Mouse (Mus musculus) frontal cortex, postnatal 25 days (tissue): Measurements from ENCODE around the gene Angpt4.

ENCODE experiments used
- DNase-seq, 2 experiments: peaks; one replicate each; pipeline ENCODE4 v3.0.0; 2022; ENCODE audit warnings: low spot score in 2 of 2

The Angpt4 gene

DNA sequence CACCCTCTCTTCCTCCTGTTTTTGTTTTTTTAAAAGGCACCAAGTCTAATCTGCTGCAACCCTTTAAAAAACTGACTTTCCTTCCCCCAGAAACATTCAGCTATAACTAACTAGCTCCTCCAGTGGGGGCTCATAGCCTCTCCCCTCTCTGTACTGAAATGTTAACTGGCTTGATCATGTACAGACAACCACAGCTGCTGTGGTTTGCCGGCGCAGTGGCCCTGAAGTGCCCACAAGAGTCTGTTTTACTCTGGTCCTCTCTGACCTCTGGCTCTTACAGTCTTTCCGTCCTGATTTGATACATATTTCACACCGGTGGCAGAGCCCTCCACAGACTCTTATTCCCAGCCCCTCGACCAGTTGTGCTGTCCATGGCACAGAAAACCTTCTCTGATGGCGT, 70.3 kb downstream of the Angpt4 start:
- DNase-seq: no peak

DNA sequence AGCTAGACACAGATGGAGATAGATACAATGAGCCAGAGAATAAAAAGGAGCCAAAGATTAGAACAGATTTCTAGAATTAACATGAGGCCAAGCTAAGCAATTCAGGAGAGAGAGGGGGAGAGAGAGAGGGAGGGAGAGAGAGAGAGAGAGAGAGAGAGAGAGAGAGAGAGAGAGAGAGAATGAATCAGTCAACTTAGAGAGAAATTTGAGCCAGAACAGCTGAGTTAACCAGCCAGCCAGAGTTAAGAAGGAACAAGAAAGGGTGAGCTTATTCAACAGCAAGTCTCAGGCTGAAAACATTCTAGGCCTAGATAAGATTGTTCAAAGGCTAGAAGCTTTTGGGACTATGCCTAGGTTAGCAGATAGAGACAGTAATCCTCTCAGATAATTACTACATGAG, 71.5 kb downstream of the Angpt4 start:
- DNase-seq: no peak

DNA sequence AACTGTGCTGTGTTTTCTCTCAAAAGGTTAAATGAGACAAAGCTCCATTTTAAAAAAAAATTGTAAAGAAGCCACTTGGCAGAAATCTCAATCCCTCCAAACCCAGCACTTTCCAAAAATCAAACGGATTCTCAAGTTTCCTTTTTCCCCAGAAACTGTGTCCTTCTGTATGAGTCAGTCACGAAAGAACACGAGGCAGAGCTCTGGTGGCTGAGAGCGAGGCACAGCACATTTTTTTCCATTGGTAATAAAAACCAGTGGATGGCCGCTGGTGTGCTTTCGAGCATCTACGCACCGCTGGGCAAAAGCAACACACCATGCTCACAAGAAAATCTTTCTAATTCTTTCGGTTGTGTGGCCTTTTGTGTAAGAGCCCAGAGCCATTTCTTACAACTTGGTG, 73.0 kb downstream of the Angpt4 start:
- no peak for DNase-seq

DNA sequence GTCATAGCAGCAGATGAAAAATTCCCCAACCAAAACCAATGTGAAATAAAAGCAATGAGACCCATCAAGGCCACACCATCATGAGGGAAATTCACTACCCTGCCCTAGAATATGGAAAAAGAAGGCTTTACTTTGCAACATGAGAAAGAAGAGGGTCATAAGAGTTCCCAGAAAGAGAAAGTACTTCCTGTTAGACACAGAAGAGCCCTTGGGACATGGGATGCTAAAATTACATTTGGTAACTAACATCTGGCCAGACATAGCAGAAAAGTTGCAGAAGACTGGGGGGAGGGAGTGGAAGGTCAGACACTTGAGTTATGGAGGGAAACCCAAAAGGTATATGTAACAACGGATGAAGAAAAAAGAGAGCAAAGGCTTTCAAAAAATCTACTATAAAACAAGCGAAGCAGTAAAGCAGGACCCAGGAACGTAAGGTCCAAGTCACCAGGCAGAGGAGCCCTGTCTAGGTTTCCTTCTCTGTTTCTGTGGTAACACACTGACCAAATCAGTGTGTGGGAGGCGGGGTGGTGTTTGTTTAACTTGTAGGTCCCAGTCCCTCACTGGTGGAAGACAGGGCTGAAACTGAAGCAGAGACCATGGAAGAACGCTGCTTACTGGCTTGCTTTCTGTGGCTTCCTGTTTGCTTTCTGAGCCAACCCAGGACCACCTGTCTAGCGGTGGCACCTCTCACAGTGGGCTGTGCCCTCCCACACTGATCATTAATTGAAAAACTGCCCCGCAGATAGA, 74.6 kb downstream of the Angpt4 start:
- DNase-seq: no peak

DNA sequence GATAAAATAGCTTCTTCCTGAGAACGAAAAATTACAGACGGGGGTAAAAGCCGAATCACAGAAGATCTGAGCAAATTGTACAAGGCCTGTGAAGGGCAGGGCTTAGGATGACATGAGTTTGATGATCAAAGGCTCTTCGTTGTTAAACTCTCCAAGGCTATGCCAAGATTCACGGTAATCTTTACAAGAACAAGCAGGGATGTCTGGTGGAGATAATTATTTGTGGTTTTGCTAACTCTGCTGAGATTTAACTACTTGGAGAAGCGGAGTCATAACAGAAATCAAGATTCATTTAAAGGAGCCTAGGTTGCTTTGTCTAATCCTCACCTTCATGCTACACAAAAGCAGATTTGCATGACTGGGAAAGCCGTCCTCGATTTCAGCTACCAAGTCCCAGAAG, 75.9 kb downstream of the Angpt4 start:
- DNase-seq: no peak

DNA sequence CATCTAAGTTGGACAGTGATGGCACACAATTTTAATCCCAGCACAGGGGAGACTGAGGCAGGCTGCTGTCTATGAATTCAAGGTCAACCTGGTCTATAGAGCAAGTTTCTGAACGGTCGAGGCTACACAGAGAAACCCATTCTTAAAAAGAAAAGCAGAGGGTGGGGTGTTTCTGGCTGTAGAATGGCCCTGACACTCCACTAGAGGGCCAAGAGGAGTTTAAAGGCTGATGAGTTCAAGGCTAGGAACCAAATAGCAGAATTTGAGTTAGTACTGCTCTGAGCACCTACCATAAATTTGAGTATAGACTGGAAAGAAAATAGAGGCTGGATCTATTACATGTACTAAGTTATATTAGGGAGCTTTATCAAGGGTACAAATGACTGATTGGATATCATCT, 78.0 kb downstream of the Angpt4 start:
- DNase-seq: no peak

DNA sequence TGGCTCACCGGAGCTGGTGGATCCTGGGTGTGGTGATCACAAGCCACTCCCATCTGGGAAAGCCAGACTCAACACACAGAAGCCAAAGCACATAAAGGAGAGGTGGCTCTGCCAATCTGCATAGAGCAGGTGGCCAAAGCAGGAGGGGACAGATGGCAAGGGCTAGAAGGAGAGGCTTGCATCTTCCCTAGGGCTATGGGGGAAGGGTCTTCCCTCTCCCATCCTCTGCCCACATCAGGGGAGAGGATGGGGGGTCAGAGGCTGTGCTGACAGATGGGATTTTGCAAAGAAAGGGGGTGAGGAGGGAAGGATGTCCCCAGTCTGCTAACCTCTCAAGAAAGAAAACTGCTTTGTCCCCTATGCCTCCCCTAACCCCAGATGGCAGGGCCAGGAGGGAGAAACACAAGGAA, 80.0 kb downstream of the Angpt4 start:
- DNase-seq: no peak

DNA sequence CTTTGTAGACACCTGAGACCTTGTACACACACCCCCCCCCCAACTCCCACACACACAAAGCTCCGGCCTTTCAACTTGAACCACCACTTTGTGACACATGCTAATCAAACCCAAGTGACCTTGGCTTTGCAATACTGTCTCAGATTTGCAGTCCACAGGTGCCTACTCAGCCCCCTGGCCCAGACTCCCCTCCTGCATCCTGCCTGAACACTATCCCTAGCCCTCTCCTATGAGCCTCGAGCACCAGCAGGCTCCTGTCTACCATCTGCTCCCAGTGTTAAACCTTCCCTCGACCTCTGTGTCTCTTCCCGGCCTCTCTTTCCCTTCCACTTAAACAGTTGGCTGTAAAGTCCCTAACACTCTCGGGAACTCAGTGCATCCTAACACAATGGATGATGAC, 80.4 kb downstream of the Angpt4 start:
- DNase-seq: no peak

DNA sequence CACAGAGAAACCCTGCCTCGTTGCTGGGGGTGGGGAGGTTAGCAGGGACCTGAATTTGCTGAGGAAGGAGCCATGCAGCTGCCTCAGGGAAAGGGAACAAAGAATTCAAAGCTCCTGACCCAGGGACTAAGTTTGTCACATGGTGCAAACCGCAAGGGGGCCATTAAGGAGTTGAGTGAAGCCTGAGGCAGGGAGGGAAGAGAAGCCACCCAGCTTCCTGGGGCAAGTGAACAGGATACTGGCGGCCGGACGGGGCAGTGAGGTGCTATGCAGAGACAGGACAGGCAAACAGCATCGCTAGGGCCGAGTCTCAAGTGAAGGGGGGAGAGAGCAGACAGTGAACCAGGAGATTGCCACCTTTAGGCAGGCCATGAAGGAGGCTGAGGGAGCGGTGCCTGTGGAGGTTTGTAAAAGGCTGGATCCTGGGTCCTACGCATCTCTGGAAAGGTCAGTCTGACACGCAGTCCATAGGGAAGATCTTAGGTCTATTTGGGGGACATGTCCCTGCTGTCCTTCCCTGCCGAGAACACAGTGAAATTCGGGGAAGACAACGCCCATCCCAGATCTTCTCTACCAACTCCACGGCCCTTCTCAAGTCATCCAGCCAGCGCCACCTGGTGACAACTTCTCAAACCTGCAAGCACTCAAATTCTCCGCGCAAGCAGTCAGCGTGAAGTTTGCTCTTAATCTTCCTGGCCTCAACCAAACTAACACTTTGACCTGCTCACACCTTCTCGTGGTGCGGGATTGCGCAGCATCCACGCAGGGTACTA, 83.5 kb downstream of the Angpt4 start:
- DNase-seq: peak; percentile 70 to 71
